Mouse (Mus musculus): Measurements from ENCODE around the gene Celsr1. TPM values are rescaled to one million over a fixed set of nuclear protein-coding genes. Genes with fewer than 3 reads are reported as not detected.

Gene Celsr1
- total and polyA plus RNA-seq, 3 experiments = not detected

DNA sequence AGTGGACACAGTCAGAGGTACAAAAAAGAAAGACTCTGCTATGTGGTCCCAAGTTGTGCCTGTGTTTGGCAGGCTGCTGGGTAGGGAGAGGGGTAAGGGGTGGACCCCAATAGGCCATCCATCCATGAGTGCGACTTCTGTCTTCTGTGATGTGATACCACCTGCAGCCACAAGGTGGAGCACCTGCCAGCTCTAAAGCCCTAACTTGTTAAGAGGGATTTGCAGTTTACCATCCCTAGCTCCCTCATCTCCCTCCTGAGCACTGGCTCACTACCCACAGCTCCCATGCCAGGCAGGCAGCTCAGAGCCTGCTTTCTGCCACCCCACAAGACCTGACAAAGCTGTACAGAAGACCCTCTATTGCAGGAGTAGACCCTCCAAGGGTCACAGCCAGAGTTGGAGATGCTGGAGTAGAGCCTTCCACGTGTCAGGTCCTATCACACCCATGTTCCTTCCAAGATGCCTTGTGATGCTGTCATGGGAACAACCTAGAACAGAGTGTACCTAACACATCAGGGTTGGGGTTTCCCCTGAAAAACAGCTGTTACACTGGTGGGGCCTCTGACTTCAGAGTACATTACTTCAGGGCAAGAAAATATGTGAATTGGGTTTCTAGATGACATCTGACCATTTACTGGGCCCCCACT, 20.4 kb upstream of the Celsr1 start:
- Histone ChIP-seq H3K27me3 (replicated peaks) (no peaks in the 10 kb centered on the region), H3K9ac (ENCODE audit: insufficient read depth, low read depth) (no peak overlapping the region), H3K9me3 (replicated peaks; ENCODE audit: low read length) (peaks cover 14% of the 10 kb centered on the region), H3K4me2 (ENCODE audit: insufficient read depth, low read depth, poor library complexity, severe bottlenecking) (no peak overlapping the region), H3K36me3 (replicated peaks in 1 of 2; ENCODE audit: control insufficient read depth in 1 of 2, insufficient read depth in 1 of 2, low read length in 1 of 2) (no peaks in the 10 kb centered on the region), H3K4me1 (ENCODE audit: control insufficient read depth in 1 of 2, insufficient read depth in 2 of 2) (peaks cover 9 to 41% of the 10 kb centered on the region in 2 experiments), H3K79me2 (replicated peaks; ENCODE audit: control insufficient read depth, extremely low read depth, insufficient read depth, poor library complexity, severe bottlenecking) (no peaks in the 10 kb centered on the region), H3K4me3 (replicated peaks in 1 of 3; ENCODE audit: low read depth in 2 of 3, low read length in 2 of 3, poor library complexity in 1 of 3) (no peak overlapping the region), H3K27ac (ENCODE audit: insufficient read depth, low read depth) (no peak overlapping the region)
- dilution Hi-C loops (cut with MboI; ENCODE audit: extremely low pct_ligation_motif_present, extremely low pct_unique_long_range_greater_than_20kb, low sequenced_read_pairs) = no loop called here
- TF ChIP-seq NRF1 (IDR thresholded peaks at IDR 0.05; ENCODE audit: low read depth, low read length) (0 out of 2 replicates have a peak, but pooled peaks have one; percentile 13), RAD21 (IDR thresholded peaks at IDR 0.05; ENCODE audit: low read depth, low read length) (peak; percentile 73), ETS1 (conservative IDR thresholded peaks at IDR 0.05; ENCODE audit: low read depth, low read length) (peak; percentile 79), BHLHE40 (IDR thresholded peaks at IDR 0.05; ENCODE audit: low read depth, low read length) (peak; percentile 30; the same call in 1 of the 2 replicates), MAZ (IDR thresholded peaks at IDR 0.05; ENCODE audit: low read depth, low read length) (no peak), ZC3H11A (IDR thresholded peaks at IDR 0.05; ENCODE audit: low read depth, low read length) (peak; percentile 43), CTCF (conservative IDR thresholded peaks at IDR 0.05 in 1 of 2, IDR thresholded peaks at IDR 0.05 in 1 of 2; ENCODE audit: low read depth in 2 of 2, low read length in 2 of 2) (peak; percentile 87 to 88), SMC3 (IDR thresholded peaks at IDR 0.05; ENCODE audit: low read depth, low read length) (peak; percentile 96), ZNF384 (IDR thresholded peaks at IDR 0.05; ENCODE audit: low read depth, low read length) (no peak)
- in situ Hi-C loops (cut with MboI; ENCODE audit: low pct_ligation_motif_present, low pct_unique_long_range_greater_than_20kb, low sequenced_read_pairs) = loop anchor here (5.0 kb wide), 1 partner anchor 68 kb away; no protein-coding TSS in a partner anchor
- peak; percentile 69 for DNase-seq (ENCODE audit: extremely low read depth)

GRCm38 (mm10) chr15:86051878-86052478, 18.4 kb upstream of the Celsr1 start:
- Histone ChIP-seq H3K4me2 (ENCODE audit: insufficient read depth, low read depth, poor library complexity, severe bottlenecking) (no peak overlapping the region), H3K4me1 (ENCODE audit: control insufficient read depth in 1 of 2, insufficient read depth in 2 of 2) (peaks cover 9 to 43% of the 10 kb centered on the region in 2 experiments), H3K36me3 (replicated peaks in 1 of 2; ENCODE audit: control insufficient read depth in 1 of 2, insufficient read depth in 1 of 2, low read length in 1 of 2) (no peaks in the 10 kb centered on the region), H3K9ac (ENCODE audit: insufficient read depth, low read depth) (no peak overlapping the region), H3K27me3 (replicated peaks) (no peaks in the 10 kb centered on the region), H3K79me2 (replicated peaks; ENCODE audit: control insufficient read depth, extremely low read depth, insufficient read depth, poor library complexity, severe bottlenecking) (no peaks in the 10 kb centered on the region), H3K9me3 (replicated peaks; ENCODE audit: low read length) (peaks cover 5% of the 10 kb centered on the region), H3K4me3 (replicated peaks in 1 of 3; ENCODE audit: low read depth in 2 of 3, low read length in 2 of 3, poor library complexity in 1 of 3) (no peak overlapping the region), H3K27ac (ENCODE audit: insufficient read depth, low read depth) (no peak overlapping the region)
- in situ Hi-C loops (cut with MboI; ENCODE audit: low pct_ligation_motif_present, low pct_unique_long_range_greater_than_20kb, low sequenced_read_pairs) = loop anchor here (5.0 kb wide), 1 partner anchor 70 kb away; no protein-coding TSS in a partner anchor
- dilution Hi-C loops (cut with MboI; ENCODE audit: extremely low pct_ligation_motif_present, extremely low pct_unique_long_range_greater_than_20kb, low sequenced_read_pairs) = no loop called here
- no peak for TF ChIP-seq USF2 (conservative IDR thresholded peaks at IDR 0.05; ENCODE audit: low read depth, low read length)
- TF ChIP-seq MAFK (IDR thresholded peaks at IDR 0.05; ENCODE audit: insufficient replicate concordance, low read length) = no peak
- no peak for TF ChIP-seq MXI1 (IDR thresholded peaks at IDR 0.05; ENCODE audit: low read depth, low read length)
- TF ChIP-seq MYC (IDR thresholded peaks at IDR 0.05; ENCODE audit: low read depth, low read length) = no peak
- no peak for TF ChIP-seq SMC3 (IDR thresholded peaks at IDR 0.05; ENCODE audit: low read depth, low read length)
- TF ChIP-seq ETS1 (conservative IDR thresholded peaks at IDR 0.05; ENCODE audit: low read depth, low read length) = no peak
- no peak for TF ChIP-seq HCFC1 (IDR thresholded peaks at IDR 0.05; ENCODE audit: low read depth, low read length)
- TF ChIP-seq UBTF (IDR thresholded peaks at IDR 0.05; ENCODE audit: low read depth, low read length) = no peak
- no peak for TF ChIP-seq USF1 (IDR thresholded peaks at IDR 0.05; ENCODE audit: low read depth, low read length)
- TF ChIP-seq KAT2A (IDR thresholded peaks at IDR 0.05; ENCODE audit: insufficient replicate concordance, low read length) = no peak
- TF ChIP-seq CTCF (conservative IDR thresholded peaks at IDR 0.05 in 1 of 2, IDR thresholded peaks at IDR 0.05 in 1 of 2; ENCODE audit: low read depth in 2 of 2, low read length in 2 of 2) = no peak
- TF ChIP-seq ZMIZ1 (IDR thresholded peaks at IDR 0.05; ENCODE audit: low read depth, low read length) = no peak
- no peak for TF ChIP-seq SIN3A (IDR thresholded peaks at IDR 0.05; ENCODE audit: low read length)
- no peak for TF ChIP-seq IRF4 (IDR thresholded peaks at IDR 0.05; ENCODE audit: low read depth, low read length)
- no peak for TF ChIP-seq CHD2 (IDR thresholded peaks at IDR 0.05; ENCODE audit: low read length)
- no peak for TF ChIP-seq ZKSCAN1 (IDR thresholded peaks at IDR 0.05; ENCODE audit: borderline replicate concordance, low read depth, low read length)
- no peak for DNase-seq (ENCODE audit: extremely low read depth)
